Mouse (Mus musculus) brain, embryonic 14.5 days (tissue): ENCODE data around the gene Inhbe.

Experiments
- CTCF ChIP-seq: fragments of 200-500 bp; IDR thresholded peaks from 2 replicates; pipeline ENCODE4 v1.5.1; 2012; ENCODE audit warnings: inconsistent platforms, mild to moderate bottlenecking, moderate library complexity, borderline replicate concordance; ENCODE audit not compliant: insufficient read depth, insufficient read length; ENCODE audit errors: extremely low read depth
- POLR2A ChIP-seq: fragments of 200-500 bp; IDR thresholded peaks from 2 replicates; pipeline ENCODE4 v1.6.1; 2012; ENCODE audit warnings: mild to moderate bottlenecking, inconsistent platforms, borderline replicate concordance; ENCODE audit not compliant: poor library complexity, insufficient read depth, insufficient read length, severe bottlenecking; ENCODE audit errors: extremely low read depth

DNA sequence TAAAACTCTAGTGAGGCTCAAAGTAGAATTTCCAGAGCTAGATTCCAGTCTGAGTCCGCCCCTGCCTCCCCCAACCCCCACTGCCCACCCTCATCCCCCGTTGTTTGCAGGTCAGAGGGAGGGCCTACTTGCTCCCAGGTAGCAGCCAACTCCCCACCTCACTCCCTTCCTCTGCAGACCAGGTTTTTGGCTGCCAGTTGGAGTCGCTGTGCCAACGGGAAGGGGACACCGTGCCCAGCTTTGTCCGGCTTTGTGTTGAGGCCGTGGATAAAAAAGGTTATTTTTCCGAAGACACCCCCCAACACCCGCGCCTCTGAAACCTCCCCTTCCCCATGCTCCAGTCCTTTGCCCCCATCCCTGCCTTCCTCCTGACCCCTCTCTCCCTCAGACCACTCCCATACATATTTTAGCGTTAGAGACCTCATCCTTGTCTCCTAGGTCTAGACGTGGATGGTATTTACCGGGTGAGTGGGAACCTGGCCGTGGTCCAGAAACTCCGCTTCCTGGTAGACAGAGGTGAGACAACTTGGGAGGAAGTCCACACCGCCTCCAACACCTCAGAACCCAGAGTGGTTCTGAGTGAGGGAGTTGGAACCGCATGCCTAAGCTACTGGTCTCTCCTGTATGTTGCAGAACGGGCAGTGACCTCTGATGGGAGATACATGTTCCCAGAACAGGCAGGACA is 26.6 kb downstream of the Inhbe start:
- TF ChIP-seq CTCF (no peak), POLR2A (no peak)
